Mouse (Mus musculus): ENCODE measurements at regions not wholly inside any gene's neighbourhood (a gene's known extent, or its start where the extent isn't known, plus 50 kb on each side); places are given as distances from the start of the nearest gene placed in this dataset.

DNA sequence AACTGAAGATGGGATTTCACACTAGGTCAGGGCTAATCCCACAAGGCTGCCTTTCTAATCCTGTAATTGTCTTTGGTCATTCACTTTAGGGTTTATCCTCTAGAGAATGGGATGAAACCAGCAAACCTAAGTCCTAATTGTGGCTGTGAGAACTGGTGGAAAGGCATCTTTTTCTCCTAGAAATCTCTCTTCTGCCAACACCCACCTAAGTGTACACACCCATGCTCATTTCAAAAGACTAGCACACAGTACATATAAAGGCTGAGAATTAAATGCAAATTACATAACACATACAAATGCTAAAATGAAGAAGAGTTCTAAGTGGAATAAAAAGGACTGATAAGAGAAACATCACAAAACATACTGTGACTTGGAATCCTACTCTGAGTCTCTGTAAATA lies 579.5 kb downstream of the Eepd1 start:
- DNase-seq (ENCODE audit: inconsistent ontology term) = peak; percentile 24

DNA sequence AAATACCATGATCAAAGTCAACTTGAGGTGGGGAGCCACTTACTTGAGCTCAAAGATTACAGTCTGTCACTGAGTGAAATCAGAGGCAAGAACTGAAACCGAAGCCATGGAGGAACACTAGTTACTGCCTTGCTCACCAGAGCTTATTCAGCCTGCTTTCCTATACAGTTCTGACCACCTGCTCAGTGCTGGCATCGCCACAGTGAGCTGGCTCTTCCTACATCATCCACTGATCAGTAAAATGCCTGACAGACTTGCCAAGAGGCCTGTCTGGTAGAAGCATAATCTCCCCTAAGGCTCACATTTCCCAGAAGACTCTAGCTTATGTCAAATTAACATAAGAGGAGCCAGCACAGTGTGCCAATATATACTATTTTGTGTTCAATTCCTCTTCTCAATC lies 595.7 kb downstream of the Eepd1 start:
- DNase-seq (ENCODE audit: inconsistent ontology term) = no peak

- no peak for DNase-seq (ENCODE audit: inconsistent ontology term)
Observed at GRCm38 (mm10) chr9:26086524-26086923, 605.2 kb downstream of the Eepd1 start.

- no peak for DNase-seq (ENCODE audit: inconsistent ontology term)
Observed at GRCm38 (mm10) chr9:26092061-26092687, 610.8 kb downstream of the Eepd1 start.

DNA sequence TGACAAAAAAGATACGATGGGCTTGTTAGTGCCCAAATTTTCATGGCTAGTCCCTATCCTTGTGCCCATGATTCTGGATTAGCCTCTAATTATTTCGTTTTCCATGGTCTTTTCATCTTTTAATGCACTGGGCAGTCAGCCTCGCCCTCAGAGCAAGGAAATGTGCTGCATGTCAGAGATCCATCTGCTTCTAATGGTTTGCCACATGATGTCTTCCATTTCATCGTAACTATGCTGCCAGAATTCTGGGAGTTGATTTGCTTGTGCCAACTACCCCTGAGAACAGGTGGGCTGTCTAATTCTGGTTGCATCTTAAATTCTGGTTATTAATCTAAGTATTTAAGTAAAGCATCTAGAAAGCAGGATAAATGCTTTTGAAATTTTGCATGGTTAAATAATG lies 622.8 kb downstream of the Eepd1 start:
- no peak for DNase-seq (ENCODE audit: inconsistent ontology term)

DNA sequence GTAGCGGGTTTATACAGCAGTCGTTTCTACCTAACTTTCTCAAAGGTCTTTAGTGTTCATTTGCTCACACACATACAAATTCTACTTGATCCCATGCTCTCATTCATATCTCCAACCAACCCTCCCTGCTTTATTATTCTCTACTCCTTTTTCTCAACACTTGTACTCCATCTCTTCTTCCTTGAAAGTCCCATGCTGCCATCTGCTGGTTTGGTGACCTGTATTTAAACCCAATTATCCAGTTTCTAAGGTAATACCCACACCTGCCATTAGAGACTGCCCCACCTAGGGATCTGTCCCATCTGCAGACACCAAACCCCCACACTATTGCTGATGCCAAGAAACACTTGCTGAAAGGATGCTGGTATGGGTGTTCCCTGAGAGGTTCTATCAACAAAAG lies 611.5 kb upstream of the B3gat1 start:
- DNase-seq (ENCODE audit: inconsistent ontology term) = no peak

DNA sequence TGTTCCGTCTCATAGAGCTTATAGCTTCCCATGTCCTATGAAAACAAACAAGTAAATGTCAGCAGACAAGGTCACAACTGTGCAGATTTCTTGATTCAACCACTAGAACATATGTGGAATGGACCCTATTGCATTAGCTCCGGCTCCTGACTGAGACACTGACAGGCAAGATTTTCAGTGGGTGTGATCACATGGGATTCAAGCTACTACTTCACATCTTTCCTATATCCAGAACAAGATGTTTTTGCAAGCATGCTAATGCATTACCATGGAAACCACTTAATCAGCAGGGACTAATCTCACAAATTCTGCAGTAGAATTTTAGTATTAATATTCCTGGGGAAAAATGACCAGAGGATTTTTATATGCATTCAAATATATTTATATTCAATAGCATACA lies 598.9 kb upstream of the B3gat1 start:
- no peak for DNase-seq (ENCODE audit: inconsistent ontology term)

Data from Muller cell, postnatal 12 days (primary cell).